Comparison of ENCODE assay signal across 36 mouse cellular contexts in the genomic region with DNA sequence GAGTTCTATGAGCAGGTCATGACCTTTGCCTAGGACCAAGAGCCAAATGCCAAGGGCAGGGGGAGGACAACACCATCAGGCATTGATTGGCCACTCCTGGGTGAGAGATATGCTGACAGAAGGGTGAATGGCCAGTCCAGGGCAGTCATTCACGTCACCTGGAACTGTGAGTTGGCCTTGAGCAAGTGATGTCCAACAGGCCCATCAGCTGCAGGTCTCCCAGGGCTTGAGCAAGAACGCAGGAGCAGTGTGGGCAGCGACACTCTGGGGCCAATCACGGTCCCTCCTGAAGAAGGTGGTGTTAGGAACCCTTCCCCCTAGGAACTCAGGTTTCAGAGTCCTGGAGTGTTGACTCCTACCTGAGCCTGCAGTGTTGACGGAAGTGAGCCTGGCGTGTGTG. TPM values are rescaled to one million over a fixed set of nuclear protein-coding genes. Genes with fewer than 3 reads are reported as not detected.
A peak's percentile ranks its signal among the peaks of the same experiment; 100 is the strongest.
DNase-seq lines count a peak whose midpoint lies in the region; ATAC-seq and TF ChIP-seq lines count a peak whose summit lies in the region.
"Had no signal": no experiment of that assay in that cellular context is flagged by ENCODE, and none has a peak within 500 bp of the region (broad histone marks: within the 10 kb centered on the region; RNA-seq: fewer than 3 reads in every experiment).

No protein-coding gene starts in this region.

- 0 out of 2 replicates have a peak, but pooled peaks have one; percentile 22 for ATAC-seq in heart, embryonic 12.5 days (ENCODE audit: insufficient number of reproducible peaks, low FRiP score)
- ATAC-seq in intestine, embryonic 16.5 days: peak; percentile 36; the same call in 1 of the 2 replicates
- peak; percentile 59 for ATAC-seq in liver, embryonic 14.5 days (ENCODE audit: insufficient read depth)
- peak; percentile 69 for ATAC-seq in stomach, embryonic 15.5 days (ENCODE audit: insufficient read depth, low FRiP score, low read depth)
- ATAC-seq: forebrain, embryonic 16.5 days; hindbrain, embryonic 16.5 days had no signal

- no peak for TF ChIP-seq EP300 in liver, embryonic 14.5 days (IDR thresholded peaks at IDR 0.05; ENCODE audit: low read depth)

- no peaks in the 10 kb centered on the region for H3K9me3 ChIP-seq in heart, embryonic 12.5 days (replicated peaks)
- no peaks in the 10 kb centered on the region for H3K9me3 ChIP-seq in intestine, embryonic 16.5 days (ENCODE audit: control insufficient read depth, low read length)
- no peaks in the 10 kb centered on the region for H3K9me3 ChIP-seq in liver, embryonic 14.5 days (ENCODE audit: control insufficient read depth, low read length)
- H3K9me3 ChIP-seq in stomach, embryonic 15.5 days: no peaks in the 10 kb centered on the region
- H3K9me3 ChIP-seq: G1E; heart, embryonic 15.5 days; kidney, embryonic 15.5 days; midbrain, embryonic 12.5 days; neural tube, embryonic 13.5 days had no signal

- H3K27ac ChIP-seq in heart, embryonic 12.5 days (ENCODE audit: poor library complexity, severe bottlenecking): no peak overlapping the region
- H3K27ac ChIP-seq in intestine, embryonic 16.5 days (ENCODE audit: low read length): no peak overlapping the region
- H3K27ac ChIP-seq in liver, embryonic 14.5 days: no peak overlapping the region
- no peak overlapping the region for H3K27ac ChIP-seq in stomach, embryonic 15.5 days
- no peak overlapping the region for H3K27ac ChIP-seq in thymus, adult 2 months (ENCODE audit: control insufficient read depth, insufficient read depth, low read length)
- H3K27ac ChIP-seq: heart, embryonic 15.5 days; kidney, embryonic 15.5 days; midbrain, embryonic 12.5 days; neural tube, embryonic 13.5 days had no signal

- TF ChIP-seq CTCF in liver, embryonic 14.5 days (IDR thresholded peaks at IDR 0.05; ENCODE audit: low read depth): no peak
- TF ChIP-seq CTCF in thymus, adult 2 months (IDR thresholded peaks at IDR 0.05; ENCODE audit: borderline replicate concordance, control insufficient read depth, extremely low read depth, insufficient read depth, low read length, poor library complexity): no peak

- no peak for TF ChIP-seq POLR2A in thymus, adult 2 months (IDR thresholded peaks at IDR 0.05; ENCODE audit: control insufficient read depth, extremely low read depth, insufficient read depth, low read length, poor library complexity)

- no peak overlapping the region for H3K4me3 ChIP-seq in heart, embryonic 12.5 days
- H3K4me3 ChIP-seq in intestine, embryonic 16.5 days (ENCODE audit: low read length): no peak overlapping the region
- no peak overlapping the region for H3K4me3 ChIP-seq in liver, embryonic 14.5 days (ENCODE audit: insufficient read depth in 1 of 2, low read depth in 2 of 2, low read length in 2 of 2)
- no peak overlapping the region for H3K4me3 ChIP-seq in stomach, embryonic 15.5 days (replicated peaks)
- H3K4me3 ChIP-seq in thymus, adult 2 months (ENCODE audit: control insufficient read depth, insufficient read depth, low read length): no peak overlapping the region
- H3K4me3 ChIP-seq: erythroblast, embryonic 14.5 days; heart, embryonic 15.5 days; kidney, embryonic 15.5 days; midbrain, embryonic 12.5 days; neural tube, embryonic 13.5 days had no signal

- no peak overlapping the region for H3K9ac ChIP-seq in heart, embryonic 12.5 days
- no peak overlapping the region for H3K9ac ChIP-seq in intestine, embryonic 16.5 days (ENCODE audit: low read depth, low read length)
- H3K9ac ChIP-seq in liver, embryonic 14.5 days (replicated peaks): no peak overlapping the region
- no peak overlapping the region for H3K9ac ChIP-seq in stomach, embryonic 15.5 days
- H3K9ac ChIP-seq: heart, embryonic 15.5 days; kidney, embryonic 15.5 days; midbrain, embryonic 12.5 days; neural tube, embryonic 13.5 days had no signal

- no peak overlapping the region for H3K4me2 ChIP-seq in heart, embryonic 12.5 days
- no peak overlapping the region for H3K4me2 ChIP-seq in intestine, embryonic 16.5 days (ENCODE audit: low read depth, low read length)
- no peak overlapping the region for H3K4me2 ChIP-seq in liver, embryonic 14.5 days (ENCODE audit: low read depth)
- H3K4me2 ChIP-seq in stomach, embryonic 15.5 days: no peak overlapping the region
- H3K4me2 ChIP-seq: heart, embryonic 15.5 days; kidney, embryonic 15.5 days; midbrain, embryonic 12.5 days; neural tube, embryonic 13.5 days had no signal

- peaks cover 7% of the 10 kb centered on the region; the same call in 1 of the 2 replicates for H3K36me3 ChIP-seq in heart, embryonic 12.5 days
- H3K36me3 ChIP-seq in intestine, embryonic 16.5 days (ENCODE audit: control insufficient read depth, insufficient read depth, low read length): no peaks in the 10 kb centered on the region
- no peaks in the 10 kb centered on the region for H3K36me3 ChIP-seq in liver, embryonic 14.5 days (replicated peaks; ENCODE audit: control insufficient read depth, insufficient read depth, low read depth)
- no peaks in the 10 kb centered on the region for H3K36me3 ChIP-seq in stomach, embryonic 15.5 days
- H3K36me3 ChIP-seq in thymus, adult 2 months (ENCODE audit: control insufficient read depth, insufficient read depth, low read length): no peaks in the 10 kb centered on the region
- H3K36me3 ChIP-seq: heart, embryonic 15.5 days had no signal

- DNase-seq in heart, adult 11 months: no peak
- DNase-seq in liver, embryonic 14.5 days (ENCODE audit: low read depth in 3 of 3, low spot score in 3 of 3): no peak
- DNase-seq in gastrocnemius, postnatal 10 days: no peak
- no peak for DNase-seq in frontal cortex, postnatal 36 days (ENCODE audit: low spot score in 2 of 2)
- no peak for DNase-seq in thymus, adult 2 months
- DNase-seq: adrenal gland, postnatal 25 days; cerebellum, adult 18-20 months; cerebellum, postnatal 14 days; kidney, postnatal 25 days; lung, adult 18-20 months; lung, postnatal 10 days; thymus, adult 18-20 months had no signal

- 57% methylated on average over 5 of the region's 6 CpGs for WGBS in heart, embryonic 12.5 days
- WGBS in intestine, embryonic 16.5 days: 75% methylated on average over 6 of the region's 6 CpGs
- 60% methylated on average over 6 of the region's 6 CpGs for WGBS in liver, embryonic 14.5 days (ENCODE audit: insufficient replicate concordance)
- WGBS in stomach, embryonic 15.5 days: 64% methylated on average over 6 of the region's 6 CpGs
- 94% methylated on average over 6 of the region's 6 CpGs for WGBS in thymus, adult 2 months

- no peaks in the 10 kb centered on the region for H3K4me1 ChIP-seq in heart, embryonic 12.5 days (replicated peaks)
- no peaks in the 10 kb centered on the region for H3K4me1 ChIP-seq in intestine, embryonic 16.5 days (ENCODE audit: control insufficient read depth, insufficient read depth, low read length)
- H3K4me1 ChIP-seq in liver, embryonic 14.5 days (replicated peaks; ENCODE audit: control insufficient read depth in 2 of 2, insufficient read depth in 2 of 2, low read length in 1 of 2): no peaks in the 10 kb centered on the region; a peak in 1 of 4 replicates
- no peaks in the 10 kb centered on the region for H3K4me1 ChIP-seq in stomach, embryonic 15.5 days
- H3K4me1 ChIP-seq in thymus, adult 2 months (replicated peaks; ENCODE audit: control insufficient read depth, insufficient read depth, low read length): no peaks in the 10 kb centered on the region
- H3K4me1 ChIP-seq: heart, embryonic 15.5 days; kidney, embryonic 15.5 days; midbrain, embryonic 12.5 days; neural tube, embryonic 13.5 days had no signal

- H3K27me3 ChIP-seq in heart, embryonic 12.5 days (replicated peaks): peaks cover 8% of the 10 kb centered on the region
- H3K27me3 ChIP-seq in intestine, embryonic 16.5 days (replicated peaks; ENCODE audit: control insufficient read depth, insufficient read depth, low read length): 0 out of 2 replicates have a peak, but pooled peaks cover 3% of the 10 kb centered on the region
- H3K27me3 ChIP-seq in liver, embryonic 14.5 days (ENCODE audit: control insufficient read depth, insufficient read depth, low read length): no peaks in the 10 kb centered on the region; the same call in none of the 2 replicates
- no peaks in the 10 kb centered on the region for H3K27me3 ChIP-seq in stomach, embryonic 15.5 days (replicated peaks)
- H3K27me3 ChIP-seq in thymus, adult 2 months (ENCODE audit: control insufficient read depth, insufficient read depth, low read length): no peaks in the 10 kb centered on the region

RNA-seq across cellular contexts. Expression of a gene that starts 7.6 kb away (rescaled TPM):
- polyA plus RNA-seq in heart, embryonic 12.5 days (2016; fragmentation: Nextera tagmentation; extraction: Ambion mirVana): 0.47 and 1.7 TPM in 2 replicates
- polyA plus RNA-seq in intestine, embryonic 16.5 days (2015; fragmentation: Nextera tagmentation; extraction: Ambion mirVana): 2.2 and 2.8 TPM in 2 replicates
- polyA plus RNA-seq in liver, embryonic 14.5 days (2012; rRNA removed): 4.2 and 5.5 TPM in 2 replicates
- 3.7 and 4.4 TPM in 2 replicates for polyA plus RNA-seq in liver, embryonic 14.5 days (2014; fragmentation: Nextera tagmentation; extraction: Ambion mirVana)
- polyA plus RNA-seq in stomach, embryonic 15.5 days (2015; fragmentation: Nextera tagmentation; extraction: Ambion mirVana): 4.3 and 5.2 TPM in 2 replicates
- total RNA-seq in gastrocnemius, postnatal 10 days (2021): 1 to 10 TPM; 1.1 to 1.4 TPM
- 1.2 and 6.6 TPM in 2 replicates for polyA plus RNA-seq in thymus, adult 2 months (2012; rRNA removed)
- polyA plus RNA-seq: erythroblast, embryonic 14.5 days had no signal

RNA-seq across cellular contexts. Expression of a gene that starts 9.8 kb away (rescaled TPM):
- 35.7 and 36.4 TPM in 2 replicates for polyA plus RNA-seq in heart, embryonic 12.5 days (2016; fragmentation: Nextera tagmentation; extraction: Ambion mirVana)
- polyA plus RNA-seq in intestine, embryonic 16.5 days (2015; fragmentation: Nextera tagmentation; extraction: Ambion mirVana): 36.1 and 40.1 TPM in 2 replicates
- 12.9 and 14.2 TPM in 2 replicates for polyA plus RNA-seq in liver, embryonic 14.5 days (2012; rRNA removed)
- 20.8 and 21.4 TPM in 2 replicates for polyA plus RNA-seq in liver, embryonic 14.5 days (2014; fragmentation: Nextera tagmentation; extraction: Ambion mirVana)
- 31.1 and 34.6 TPM in 2 replicates for polyA plus RNA-seq in stomach, embryonic 15.5 days (2015; fragmentation: Nextera tagmentation; extraction: Ambion mirVana)
- total RNA-seq in gastrocnemius, postnatal 10 days (2021): 10 to 100 TPM; 36.9 to 37.7 TPM
- polyA plus RNA-seq in thymus, adult 2 months (2012; rRNA removed): 9.8 and 10.9 TPM in 2 replicates

RNA-seq across cellular contexts. Expression of a gene that starts 21.8 kb away (rescaled TPM):
- 43.4 and 44.1 TPM in 2 replicates for polyA plus RNA-seq in heart, embryonic 12.5 days (2016; fragmentation: Nextera tagmentation; extraction: Ambion mirVana)
- polyA plus RNA-seq in intestine, embryonic 16.5 days (2015; fragmentation: Nextera tagmentation; extraction: Ambion mirVana): 24.9 and 25.2 TPM in 2 replicates
- polyA plus RNA-seq in liver, embryonic 14.5 days (2012; rRNA removed): 8.0 and 9.5 TPM in 2 replicates
- 4.5 and 6.1 TPM in 2 replicates for polyA plus RNA-seq in liver, embryonic 14.5 days (2014; fragmentation: Nextera tagmentation; extraction: Ambion mirVana)
- 27.3 and 29.8 TPM in 2 replicates for polyA plus RNA-seq in stomach, embryonic 15.5 days (2015; fragmentation: Nextera tagmentation; extraction: Ambion mirVana)
- total RNA-seq in gastrocnemius, postnatal 10 days (2021): 10 to 100 TPM; 64.2 to 65.3 TPM
- 65.3 and 76.2 TPM in 2 replicates for polyA plus RNA-seq in thymus, adult 2 months (2012; rRNA removed)

RNA-seq across cellular contexts. Expression of a gene that starts 23.8 kb away (rescaled TPM):
- not detected in 2 replicates for polyA plus RNA-seq in heart, embryonic 12.5 days (2016; fragmentation: Nextera tagmentation; extraction: Ambion mirVana)
- polyA plus RNA-seq in intestine, embryonic 16.5 days (2015; fragmentation: Nextera tagmentation; extraction: Ambion mirVana): 0.06 TPM in 1 of 2 replicates, not detected in the other
- polyA plus RNA-seq in liver, embryonic 14.5 days (2012; rRNA removed): 0.02 TPM in 2 replicates
- not detected in 2 replicates for polyA plus RNA-seq in liver, embryonic 14.5 days (2014; fragmentation: Nextera tagmentation; extraction: Ambion mirVana)
- polyA plus RNA-seq in stomach, embryonic 15.5 days (2015; fragmentation: Nextera tagmentation; extraction: Ambion mirVana): 0.14 TPM in 1 of 2 replicates, not detected in the other
- total RNA-seq in gastrocnemius, postnatal 10 days (2021): not detected
- polyA plus RNA-seq in thymus, adult 2 months (2012; rRNA removed): 0.19 and 0.24 TPM in 2 replicates
- total RNA-seq: adrenal gland, postnatal 25 days; gastrocnemius, adult 8-10 months; heart, postnatal 25 days; layer of hippocampus, adult 18-20 months; layer of hippocampus, postnatal 10 days; left cerebral cortex, adult 18-20 months; left cerebral cortex, postnatal 14 days had no signal
- polyA plus RNA-seq: cortical plate, adult 2 months; erythroblast, embryonic 14.5 days; forebrain, embryonic 16.5 days; gonadal fat pad, adult 2 months; heart, embryonic 15.5 days; hindbrain, embryonic 11.5 days; intestine, embryonic 14.5 days; kidney, embryonic 15.5 days; midbrain, postnatal 0 days; neural tube, embryonic 13.5 days; small intestine, adult 2 months; stomach, embryonic 14.5 days had no signal

RNA-seq across cellular contexts. Expression of a gene that starts 30.0 kb away (rescaled TPM):
- polyA plus RNA-seq in heart, embryonic 12.5 days (2016; fragmentation: Nextera tagmentation; extraction: Ambion mirVana): 37.6 and 44.5 TPM in 2 replicates
- polyA plus RNA-seq in intestine, embryonic 16.5 days (2015; fragmentation: Nextera tagmentation; extraction: Ambion mirVana): 29.0 and 33.3 TPM in 2 replicates
- polyA plus RNA-seq in liver, embryonic 14.5 days (2012; rRNA removed): 8.1 and 12.9 TPM in 2 replicates
- 23.3 and 23.4 TPM in 2 replicates for polyA plus RNA-seq in liver, embryonic 14.5 days (2014; fragmentation: Nextera tagmentation; extraction: Ambion mirVana)
- polyA plus RNA-seq in stomach, embryonic 15.5 days (2015; fragmentation: Nextera tagmentation; extraction: Ambion mirVana): 43.7 and 46.4 TPM in 2 replicates
- total RNA-seq in gastrocnemius, postnatal 10 days (2021): 1 to 10 TPM; 7.5 to 8.8 TPM
- polyA plus RNA-seq in thymus, adult 2 months (2012; rRNA removed): 21.3 and 29.3 TPM in 2 replicates
